Mouse (Mus musculus) testis, adult 2 months (tissue): ENCODE data around the gene Nfyc.

ENCODE experiments used
- CTCF ChIP-seq: fragments of 200-500 bp; IDR thresholded peaks from 2 replicates; pipeline ENCODE4 v1.5.1; 2012; ENCODE audit warnings: low read depth, mild to moderate bottlenecking, inconsistent platforms, low read length, moderate library complexity; ENCODE audit not compliant: control insufficient read depth, insufficient read depth, insufficient replicate concordance
- POLR2A ChIP-seq: fragments of 200-500 bp; IDR thresholded peaks from 2 replicates; pipeline ENCODE4 v1.6.1; 2012; ENCODE audit warnings: low read depth, mild to moderate bottlenecking, inconsistent platforms, low read length, moderate library complexity; ENCODE audit not compliant: control insufficient read depth

- TF ChIP-seq CTCF (no peak), POLR2A (no peak)
Measured at GRCm38 (mm10) chr4:120747243-120747792, 84.1 kb downstream of the Nfyc start.
